Mouse (Mus musculus): ENCODE data around the gene Arhgdib. TPM values are rescaled to one million over a fixed set of nuclear protein-coding genes. Genes with fewer than 3 reads are reported as not detected.

Arhgdib gene
- total and polyA plus RNA-seq, 3 experiments, result 321 to 1,150 (median 355) TPM

GRCm38 (mm10) chr6:136967466-136967865, 25.8 kb upstream of the Arhgdib start:
- no peaks in the 10 kb centered on the region for H3K79me2 ChIP-seq (replicated peaks; ENCODE audit: control insufficient read depth, extremely low read depth, insufficient read depth, poor library complexity, severe bottlenecking)
- no peak overlapping the region for H3K9ac ChIP-seq (ENCODE audit: insufficient read depth, low read depth)
- H3K4me3 ChIP-seq (replicated peaks in 1 of 3; ENCODE audit: low read depth in 2 of 3, low read length in 2 of 3, poor library complexity in 1 of 3), result peak overlapping the region in 1 of 3 experiments; percentile 31
- in situ Hi-C loops (cut with MboI; ENCODE audit: low pct_ligation_motif_present, low pct_unique_long_range_greater_than_20kb, low sequenced_read_pairs), result loop anchor here (10.0 kb wide), 1 partner anchor 133 kb away; the partner anchor contains the start of gene Smco3
- no peaks in the 10 kb centered on the region for H3K9me3 ChIP-seq (replicated peaks; ENCODE audit: low read length)
- TF ChIP-seq TCF12 (IDR thresholded peaks at IDR 0.05; ENCODE audit: low read depth, low read length), result no peak
- no peak for TF ChIP-seq JUND (conservative IDR thresholded peaks at IDR 0.05; ENCODE audit: low read depth, low read length)
- TF ChIP-seq NRF1 (IDR thresholded peaks at IDR 0.05; ENCODE audit: low read depth, low read length), result no peak
- no peak for TF ChIP-seq PAX5 (IDR thresholded peaks at IDR 0.05; ENCODE audit: low read length)
- no peak for TF ChIP-seq ZMIZ1 (IDR thresholded peaks at IDR 0.05; ENCODE audit: low read depth, low read length)
- no peak for TF ChIP-seq RCOR1 (conservative IDR thresholded peaks at IDR 0.05; ENCODE audit: low read depth, low read length)
- TF ChIP-seq MEF2A (IDR thresholded peaks at IDR 0.05; ENCODE audit: borderline replicate concordance, low read depth, low read length), result no peak
- no peak for TF ChIP-seq BHLHE40 (IDR thresholded peaks at IDR 0.05; ENCODE audit: low read depth, low read length)
- TF ChIP-seq USF1 (IDR thresholded peaks at IDR 0.05; ENCODE audit: low read depth, low read length), result no peak
- no peak for DNase-seq (ENCODE audit: extremely low read depth)
- peaks cover 20 to 51% of the 10 kb centered on the region in 2 experiments for H3K4me1 ChIP-seq (ENCODE audit: control insufficient read depth in 1 of 2, insufficient read depth in 2 of 2)
- H3K27ac ChIP-seq (ENCODE audit: insufficient read depth, low read depth), result peak overlapping the region; percentile 39
- dilution Hi-C loops (cut with MboI; ENCODE audit: extremely low pct_ligation_motif_present, extremely low pct_unique_long_range_greater_than_20kb, low sequenced_read_pairs), result no loop called here
- H3K36me3 ChIP-seq (replicated peaks in 1 of 2; ENCODE audit: control insufficient read depth in 1 of 2, insufficient read depth in 1 of 2, low read length in 1 of 2), result no peaks in the 10 kb centered on the region
- no peak overlapping the region for H3K4me2 ChIP-seq (ENCODE audit: insufficient read depth, low read depth, poor library complexity, severe bottlenecking)
- no peaks in the 10 kb centered on the region for H3K27me3 ChIP-seq (replicated peaks)

GRCm38 (mm10) chr6:136965912-136966311, 24.2 kb upstream of the Arhgdib start:
- no peaks in the 10 kb centered on the region for H3K27me3 ChIP-seq (replicated peaks)
- H3K4me1 ChIP-seq (ENCODE audit: control insufficient read depth in 1 of 2, insufficient read depth in 2 of 2), result peaks cover 20 to 51% of the 10 kb centered on the region in 2 experiments
- dilution Hi-C loops (cut with MboI; ENCODE audit: extremely low pct_ligation_motif_present, extremely low pct_unique_long_range_greater_than_20kb, low sequenced_read_pairs), result no loop called here
- no peak overlapping the region for H3K4me2 ChIP-seq (ENCODE audit: insufficient read depth, low read depth, poor library complexity, severe bottlenecking)
- no peak overlapping the region for H3K9ac ChIP-seq (ENCODE audit: insufficient read depth, low read depth)
- in situ Hi-C loops (cut with MboI; ENCODE audit: low pct_ligation_motif_present, low pct_unique_long_range_greater_than_20kb, low sequenced_read_pairs), result loop anchor here (10.0 kb wide), 1 partner anchor 131 kb away; the partner anchor contains the start of gene Smco3
- DNase-seq (ENCODE audit: extremely low read depth), result no peak
- no peaks in the 10 kb centered on the region for H3K36me3 ChIP-seq (replicated peaks in 1 of 2; ENCODE audit: control insufficient read depth in 1 of 2, insufficient read depth in 1 of 2, low read length in 1 of 2)
- no peak overlapping the region for H3K4me3 ChIP-seq (replicated peaks in 1 of 3; ENCODE audit: low read depth in 2 of 3, low read length in 2 of 3, poor library complexity in 1 of 3)
- TF ChIP-seq MAX (IDR thresholded peaks at IDR 0.05; ENCODE audit: low read length), result no peak
- no peak for TF ChIP-seq CTCF (conservative IDR thresholded peaks at IDR 0.05 in 1 of 2, IDR thresholded peaks at IDR 0.05 in 1 of 2; ENCODE audit: low read depth in 2 of 2, low read length in 2 of 2)
- no peak for TF ChIP-seq TBP (conservative IDR thresholded peaks at IDR 0.05; ENCODE audit: low read depth, low read length)
- no peak for TF ChIP-seq JUN (IDR thresholded peaks at IDR 0.05; ENCODE audit: insufficient read depth, low read depth, low read length)
- TF ChIP-seq POLR2A (IDR thresholded peaks at IDR 0.05; ENCODE audit: low read depth, low read length), result no peak
- TF ChIP-seq ETS1 (conservative IDR thresholded peaks at IDR 0.05; ENCODE audit: low read depth, low read length), result no peak
- TF ChIP-seq USF1 (IDR thresholded peaks at IDR 0.05; ENCODE audit: low read depth, low read length), result no peak
- no peak for TF ChIP-seq SMC3 (IDR thresholded peaks at IDR 0.05; ENCODE audit: low read depth, low read length)
- no peak for TF ChIP-seq ZNF384 (IDR thresholded peaks at IDR 0.05; ENCODE audit: low read depth, low read length)
- TF ChIP-seq MEF2A (IDR thresholded peaks at IDR 0.05; ENCODE audit: borderline replicate concordance, low read depth, low read length), result no peak
- TF ChIP-seq ZKSCAN1 (IDR thresholded peaks at IDR 0.05; ENCODE audit: borderline replicate concordance, low read depth, low read length), result no peak
- no peak for TF ChIP-seq ELF1 (IDR thresholded peaks at IDR 0.05; ENCODE audit: low read depth, low read length)
- TF ChIP-seq KAT2A (IDR thresholded peaks at IDR 0.05; ENCODE audit: insufficient replicate concordance, low read length), result no peak
- no peak for TF ChIP-seq BHLHE40 (IDR thresholded peaks at IDR 0.05; ENCODE audit: low read depth, low read length)
- no peak overlapping the region for H3K27ac ChIP-seq (ENCODE audit: insufficient read depth, low read depth)
- no peaks in the 10 kb centered on the region for H3K9me3 ChIP-seq (replicated peaks; ENCODE audit: low read length)
- H3K79me2 ChIP-seq (replicated peaks; ENCODE audit: control insufficient read depth, extremely low read depth, insufficient read depth, poor library complexity, severe bottlenecking), result no peaks in the 10 kb centered on the region
